Mouse (Mus musculus) liver, embryonic 13.5 days (tissue): ENCODE results near the gene Cd300lg. TPM values are rescaled to one million over a fixed set of nuclear protein-coding genes. Genes with fewer than 3 reads are reported as not detected.

Source experiments
- ATAC-seq: fragments of 200-750 bp; cut with Nextera tagmentation; 2 replicates; pipeline ENCODE4 v1.8.0; 2017; ENCODE audit warnings: low read depth, mild to moderate bottlenecking, moderate number of reproducible peaks, moderate library complexity
- DNase-seq: peaks from one replicate; pipeline ENCODE4 v3.0.0; 2022
- H3K27ac ChIP-seq: fragments of 300-500 bp; sonication (generic); 2 replicates; pipeline ENCODE4 v1.5.1; 2015; ENCODE audit warnings: moderate library complexity, mild to moderate bottlenecking, inconsistent platforms
- H3K27me3 ChIP-seq: fragments of 300-500 bp; sonication (generic); 2 replicates; pipeline ENCODE4 v1.6.1; 2015; ENCODE audit warnings: mild to moderate bottlenecking, inconsistent platforms
- H3K36me3 ChIP-seq: fragments of 300-500 bp; sonication (generic); 2 replicates; pipeline ENCODE4 v1.6.1; 2015; ENCODE audit warnings: mild to moderate bottlenecking, inconsistent platforms
- H3K4me1 ChIP-seq: fragments of 300-500 bp; sonication (generic); replicated peaks from 2 replicates; pipeline ENCODE4 v1.6.1; 2015; ENCODE audit warnings: inconsistent platforms
- H3K4me2 ChIP-seq: fragments of 300-500 bp; sonication (generic); 2 replicates; pipeline ENCODE4 v1.6.1; 2015; ENCODE audit warnings: inconsistent platforms, mild to moderate bottlenecking, moderate library complexity
- H3K4me3 ChIP-seq: fragments of 300-500 bp; sonication (generic); replicated peaks from 2 replicates; pipeline ENCODE4 v1.5.1; 2015; ENCODE audit warnings: mild to moderate bottlenecking, inconsistent platforms
- H3K9ac ChIP-seq: fragments of 300-500 bp; sonication (generic); 2 replicates; pipeline ENCODE4 v1.6.1; 2015; ENCODE audit warnings: mild to moderate bottlenecking, inconsistent platforms
- H3K9me3 ChIP-seq: fragments of 300-500 bp; sonication (generic); replicated peaks from 2 replicates; pipeline ENCODE4 v1.6.1; 2016; ENCODE audit warnings: inconsistent platforms
- WGBS: fragments of 180-500 bp; shearing (Covaris S2); methylation state at CpG from one replicate; pipeline ENCODE4 v1.1.7; 2015; ENCODE audit not compliant: insufficient replicate concordance; 5-methylcytosine and 5-hydroxymethylcytosine counted together
- polyA plus RNA-seq: library from polyadenylated mRNA; unstranded; fragments of >200 nt; fragmentation: Nextera tagmentation; extraction: Ambion mirVana; gene quantifications from 2 replicates; pipeline ENCODE4 v1.2.1, GENCODE M21; 2015

The Cd300lg gene
- polyA plus RNA-seq, 1 experiment from 2014 or later = 0.63 TPM

DNA sequence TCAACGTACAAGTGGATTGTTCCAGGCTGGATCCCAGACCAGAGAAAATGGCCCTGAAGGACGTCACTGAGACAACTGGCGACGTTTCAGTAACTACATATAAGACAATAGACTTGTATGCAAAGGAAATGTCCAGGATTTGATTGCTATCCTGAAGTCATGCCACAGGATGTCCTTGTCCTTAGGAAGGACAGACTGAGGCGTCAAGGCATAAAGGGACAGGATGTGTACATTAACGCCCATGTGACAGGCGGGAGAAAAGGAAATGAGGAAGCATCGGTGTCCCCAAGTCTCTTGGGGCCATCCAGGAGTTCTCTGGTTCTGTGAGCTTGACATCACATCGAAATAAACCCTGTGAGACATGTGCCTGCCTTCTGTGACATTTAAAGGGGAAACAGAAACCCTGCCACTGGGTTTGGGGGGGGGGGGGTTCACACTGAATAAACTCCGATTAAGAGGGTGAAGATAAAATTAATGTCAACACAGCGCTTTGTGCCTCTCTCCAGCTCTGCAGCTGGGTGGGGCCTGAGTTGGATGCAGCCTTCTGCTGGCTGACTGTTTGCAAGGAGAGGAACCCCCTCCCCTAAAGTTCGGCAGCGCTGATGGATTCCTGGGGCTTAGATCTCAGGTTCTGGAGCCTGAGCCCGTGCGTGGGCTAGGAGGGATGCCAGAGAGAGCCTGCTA is 32.2 kb upstream of the Cd300lg start:
- whole genome bisulfite sequencing = 54% methylated on average over 15 of the region's 15 CpGs
- no peak overlapping the region for H3K27ac ChIP-seq
- H3K9me3 ChIP-seq = no peaks in the 10 kb centered on the region
- H3K4me3 ChIP-seq = no peak overlapping the region
- DNase-seq (no peak), ATAC-seq (no peak)
- H3K27me3 ChIP-seq = peaks cover 3% of the 10 kb centered on the region; the same call in 1 of the 2 replicates
- H3K36me3 ChIP-seq = no peaks in the 10 kb centered on the region
- no peak overlapping the region for H3K4me2 ChIP-seq
- H3K9ac ChIP-seq = no peak overlapping the region
- H3K4me1 ChIP-seq = no peaks in the 10 kb centered on the region; the same call in 1 of the 2 replicates

DNA sequence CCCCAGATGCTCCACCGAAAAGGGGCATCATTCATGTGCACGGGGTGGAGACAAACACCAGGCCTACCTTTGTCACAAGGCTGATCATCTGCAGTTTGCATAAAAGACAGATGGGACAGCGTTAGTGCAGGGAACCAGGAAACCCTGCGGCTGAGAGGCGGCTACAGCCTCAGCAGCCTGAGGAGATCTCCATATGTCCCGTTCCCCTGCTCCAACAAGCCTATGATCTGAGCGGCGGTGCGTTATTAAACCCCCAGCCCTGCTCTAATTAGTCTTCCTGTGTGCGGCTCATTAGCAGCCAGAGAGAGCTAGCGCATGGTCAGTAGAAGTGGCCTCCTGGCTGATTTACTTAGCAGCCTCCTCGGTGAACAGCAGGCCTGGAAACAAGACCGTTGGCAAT is 31.2 kb upstream of the Cd300lg start:
- no peak overlapping the region for H3K4me2 ChIP-seq
- WGBS = 70% methylated on average over 13 of the region's 13 CpGs

GRCm38 (mm10) chr11:102011510-102011909 is 29.8 kb upstream of the Cd300lg start:
- 62% methylated on average over 8 of the region's 8 CpGs for WGBS
- Histone ChIP-seq H3K9ac (no peak overlapping the region), H3K4me3 (no peak overlapping the region), H3K27ac (no peak overlapping the region), H3K27me3 (peaks cover 6% of the 10 kb centered on the region; the same call in 1 of the 2 replicates), H3K9me3 (no peaks in the 10 kb centered on the region), H3K36me3 (no peaks in the 10 kb centered on the region), H3K4me2 (no peak overlapping the region), H3K4me1 (no peaks in the 10 kb centered on the region; the same call in 1 of the 2 replicates)
- no peak for DNase-seq
- no peak for ATAC-seq

More for the DNA sequence above, 31.2 kb upstream of the Cd300lg start:
- no peaks in the 10 kb centered on the region; the same call in 1 of the 2 replicates for H3K4me1 ChIP-seq
- no peak for ATAC-seq
- no peaks in the 10 kb centered on the region for H3K9me3 ChIP-seq
- H3K27ac ChIP-seq = no peak overlapping the region
- no peak overlapping the region for H3K4me3 ChIP-seq
- H3K36me3 ChIP-seq = no peaks in the 10 kb centered on the region
- peaks cover 3% of the 10 kb centered on the region; the same call in 1 of the 2 replicates for H3K27me3 ChIP-seq
- no peak overlapping the region for H3K9ac ChIP-seq
- DNase-seq = no peak

- H3K27ac ChIP-seq = no peak overlapping the region
- DNase-seq (no peak), ATAC-seq (no peak)
- no peak overlapping the region for H3K4me3 ChIP-seq
- no peaks in the 10 kb centered on the region for H3K4me1 ChIP-seq
- H3K9ac ChIP-seq = no peak overlapping the region
- H3K36me3 ChIP-seq = no peaks in the 10 kb centered on the region
- 62% methylated on average over 8 of the region's 8 CpGs for WGBS
- no peaks in the 10 kb centered on the region for H3K9me3 ChIP-seq
- H3K27me3 ChIP-seq = 0 out of 2 replicates have a peak, but pooled peaks cover 3% of the 10 kb centered on the region
- H3K4me2 ChIP-seq = no peak overlapping the region
These were observed 28.1 kb upstream of the Cd300lg start for GRCm38 (mm10) chr11:102013201-102013600.

DNA sequence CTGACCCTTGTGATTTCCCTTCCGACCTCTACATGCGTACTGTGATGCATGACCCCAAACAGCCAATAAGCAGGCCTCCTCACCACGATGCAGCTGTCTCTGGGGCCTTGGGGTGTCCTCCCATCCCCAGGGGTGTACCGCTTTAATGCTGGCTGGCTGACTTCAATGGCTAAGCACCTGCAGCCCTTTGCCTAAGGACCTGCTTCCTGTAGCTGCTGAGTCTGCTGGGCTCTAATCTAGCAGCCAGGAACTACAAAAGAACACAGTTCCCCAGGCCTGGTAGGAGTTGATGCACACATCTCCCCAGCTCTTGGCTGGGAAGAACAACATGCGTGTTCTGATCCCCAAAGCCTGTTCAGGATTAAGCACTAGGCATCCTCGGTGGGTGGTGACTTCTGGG is 25.8 kb upstream of the Cd300lg start:
- DNase-seq = no peak
- Histone ChIP-seq H3K36me3 (no peaks in the 10 kb centered on the region), H3K9me3 (no peaks in the 10 kb centered on the region), H3K9ac (no peak overlapping the region), H3K4me2 (no peak overlapping the region), H3K27ac (no peak overlapping the region), H3K4me1 (no peaks in the 10 kb centered on the region), H3K4me3 (no peak overlapping the region), H3K27me3 (0 out of 2 replicates have a peak, but pooled peaks cover 3% of the 10 kb centered on the region)
- ATAC-seq = no peak
- WGBS = 54% methylated on average over 6 of the region's 6 CpGs

DNA sequence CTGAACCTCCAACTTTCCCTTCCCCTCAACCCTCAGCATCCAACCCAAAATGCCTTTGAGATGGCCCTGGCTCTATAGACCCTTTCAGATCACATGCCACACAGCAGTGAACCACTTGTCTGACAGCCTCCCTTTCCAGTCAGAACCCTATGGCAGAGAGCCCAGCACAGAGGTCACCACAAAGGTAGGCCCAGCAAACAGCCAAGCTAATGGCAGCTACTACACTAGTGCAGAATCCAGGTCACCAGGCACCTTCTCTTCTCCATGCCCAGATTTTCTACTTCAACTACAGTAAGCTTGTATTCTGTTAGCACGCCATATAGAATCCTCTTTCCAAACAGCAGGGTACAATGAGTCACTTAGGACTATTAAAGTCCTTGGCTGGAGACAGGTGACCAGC is 25.2 kb upstream of the Cd300lg start:
- Histone ChIP-seq H3K36me3 (no peaks in the 10 kb centered on the region), H3K9ac (no peak overlapping the region), H3K4me1 (no peaks in the 10 kb centered on the region), H3K27me3 (0 out of 2 replicates have a peak, but pooled peaks cover 3% of the 10 kb centered on the region), H3K27ac (no peak overlapping the region), H3K4me2 (no peak overlapping the region), H3K9me3 (no peaks in the 10 kb centered on the region), H3K4me3 (no peak overlapping the region)
- ATAC-seq (no peak), DNase-seq (no peak)
- 72% methylated on average over 1 of the region's 1 CpGs for WGBS

- Histone ChIP-seq H3K27me3 (peaks cover 20% of the 10 kb centered on the region), H3K27ac (no peak overlapping the region), H3K9ac (no peak overlapping the region), H3K4me3 (no peak overlapping the region), H3K4me1 (no peaks in the 10 kb centered on the region), H3K9me3 (no peaks in the 10 kb centered on the region), H3K4me2 (no peak overlapping the region), H3K36me3 (no peaks in the 10 kb centered on the region)
- WGBS = 57% methylated on average over 9 of the region's 9 CpGs
- DNase-seq (no peak), ATAC-seq (no peak)
These were observed 21.6 kb upstream of the Cd300lg start for GRCm38 (mm10) chr11:102019736-102020135.

- DNase-seq (no peak), ATAC-seq (no peak)
- H3K27ac ChIP-seq = no peak overlapping the region
- H3K4me3 ChIP-seq = no peak overlapping the region
- no peaks in the 10 kb centered on the region for H3K9me3 ChIP-seq
- H3K4me2 ChIP-seq = no peak overlapping the region
- no peak overlapping the region for H3K9ac ChIP-seq
- peaks cover 32% of the 10 kb centered on the region for H3K27me3 ChIP-seq
- peaks cover 1% of the 10 kb centered on the region for H3K4me1 ChIP-seq
- WGBS = 68% methylated on average over 5 of the region's 5 CpGs
- H3K36me3 ChIP-seq = no peaks in the 10 kb centered on the region
These were observed 20.1 kb upstream of the Cd300lg start for GRCm38 (mm10) chr11:102021196-102021595.

GRCm38 (mm10) chr11:102023406-102023805 is 17.9 kb upstream of the Cd300lg start:
- Histone ChIP-seq H3K9me3 (no peaks in the 10 kb centered on the region), H3K36me3 (no peaks in the 10 kb centered on the region), H3K4me2 (no peak overlapping the region), H3K27ac (no peak overlapping the region), H3K4me1 (peaks cover 13% of the 10 kb centered on the region), H3K9ac (no peak overlapping the region), H3K27me3 (peaks cover 54% of the 10 kb centered on the region), H3K4me3 (no peak overlapping the region)
- no peak for DNase-seq
- WGBS = 76% methylated on average over 13 of the region's 13 CpGs
- no peak for ATAC-seq

GRCm38 (mm10) chr11:102024084-102024758 is 17.1 kb upstream of the Cd300lg start:
- peaks cover 55% of the 10 kb centered on the region for H3K27me3 ChIP-seq
- ATAC-seq = no peak

GRCm38 (mm10) chr11:102024875-102025274 is 16.4 kb upstream of the Cd300lg start:
- H3K9me3 ChIP-seq = no peaks in the 10 kb centered on the region
- DNase-seq (no peak), ATAC-seq (no peak)
- H3K27ac ChIP-seq = no peak overlapping the region
- H3K9ac ChIP-seq = no peak overlapping the region
- 54% methylated on average over 4 of the region's 4 CpGs for WGBS
- no peaks in the 10 kb centered on the region for H3K36me3 ChIP-seq
- no peak overlapping the region for H3K4me2 ChIP-seq
- no peak overlapping the region for H3K4me3 ChIP-seq
- H3K27me3 ChIP-seq = peaks cover 55% of the 10 kb centered on the region
- H3K4me1 ChIP-seq = peaks cover 22% of the 10 kb centered on the region

More at GRCm38 (mm10) chr11:102024084-102024758, 17.1 kb upstream of the Cd300lg start:
- Histone ChIP-seq H3K4me2 (no peak overlapping the region), H3K27ac (no peak overlapping the region), H3K9ac (no peak overlapping the region), H3K9me3 (no peaks in the 10 kb centered on the region), H3K4me1 (peaks cover 17% of the 10 kb centered on the region), H3K4me3 (no peak overlapping the region), H3K36me3 (no peaks in the 10 kb centered on the region)
- 69% methylated on average over 6 of the region's 6 CpGs for WGBS
- DNase-seq = no peak
